Mouse (Mus musculus): Measurements from ENCODE around the gene Krt4. TPM values are rescaled to one million over a fixed set of nuclear protein-coding genes. Genes with fewer than 3 reads are reported as not detected.

Gene Krt4
- total RNA-seq, 1 experiment from 2014 or later: not detected

GRCm38 (mm10) chr15:101892820-101893219 is 31.7 kb downstream of the Krt4 start, which contains the start of gene Krt76:
TSS of gene Krt76 (minus strand) at chr15:101892920.
- DNase-seq: no peak

DNA sequence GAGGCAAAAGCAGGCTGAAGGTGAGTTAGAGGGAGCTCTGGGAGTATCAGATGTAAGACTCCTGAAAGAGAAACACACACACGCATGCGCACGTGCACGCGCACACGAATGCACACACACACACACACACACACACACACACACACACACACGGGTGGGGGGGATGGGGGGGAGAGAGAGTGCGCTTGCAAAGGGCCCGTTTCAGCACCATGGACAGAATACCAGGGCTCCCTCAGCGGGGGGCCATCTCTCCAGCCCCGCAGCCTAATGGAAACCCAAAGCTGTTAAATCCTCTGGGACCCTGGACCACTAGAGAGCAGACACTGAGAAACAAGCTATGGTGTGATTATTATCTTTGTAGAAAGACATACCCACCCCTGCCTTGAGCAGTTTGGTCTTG is 44.8 kb downstream of the Krt4 start:
- DNase-seq: no peak

GRCm38 (mm10) chr15:101878041-101878440 is 46.5 kb downstream of the Krt4 start:
- peak; percentile 27 for DNase-seq

GRCm38 (mm10) chr15:101874383-101874782 is 50.2 kb downstream of the Krt4 start:
- DNase-seq: no peak

GRCm38 (mm10) chr15:101873231-101873630 is 51.3 kb downstream of the Krt4 start:
- no peak for DNase-seq

DNA sequence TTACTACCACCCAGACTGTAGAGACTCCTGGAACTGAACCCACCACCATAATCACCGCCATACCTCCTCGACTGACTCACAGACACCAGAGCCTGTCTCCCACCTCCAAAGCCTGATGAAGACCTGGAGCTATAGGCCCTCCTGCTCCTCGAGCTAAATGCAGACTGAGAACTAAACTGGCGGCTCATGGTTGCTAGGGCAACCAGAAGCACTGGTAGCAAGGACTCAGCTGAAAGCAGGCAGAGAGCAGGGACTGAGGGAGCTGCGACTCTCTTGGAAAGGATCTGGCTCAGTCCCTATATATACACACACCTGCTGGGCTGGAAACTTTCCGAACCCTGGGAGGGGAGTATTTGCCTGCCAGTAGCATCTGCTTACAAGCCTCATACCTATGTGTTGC is 55.1 kb downstream of the Krt4 start, which contains the start of gene Krt77:
Gene Krt77, minus strand, starts transcription at position 275 of the 400 bp plus-strand sequence.
- DNase-seq: no peak

Small RNA genes lying within 50 kb of the gene (microRNA-seq; reads per million reads assigned to microRNA genes)
- gene Gm44356: 0 reads per million in 2 experiments

Other genes starting within 250 kb of the Krt4 start
- not detected in 2 replicates for gene Krt6b, start 244.4 kb downstream of the Krt4 start, total RNA-seq (2021)
- not detected in 2 replicates for gene Krt6a, start 230.4 kb downstream of the Krt4 start, total RNA-seq (2021)
- not detected in 2 replicates for gene Krt5, start 211.8 kb downstream of the Krt4 start, total RNA-seq (2021)
- not detected in 2 replicates for gene Krt71, start 181.6 kb downstream of the Krt4 start, total RNA-seq (2021)
- gene Krt72, start 138.3 kb downstream of the Krt4 start, total RNA-seq (2021): not detected in 2 replicates
- gene Krt73, start 122.4 kb downstream of the Krt4 start, total RNA-seq (2021): not detected in 2 replicates
- not detected in 2 replicates for gene Krt2, start 106.6 kb downstream of the Krt4 start, total RNA-seq (2021)
- 0.15 and 0.48 TPM in 2 replicates for gene Krt1, start 73.9 kb downstream of the Krt4 start, total RNA-seq (2021)
- gene Krt77, start 55.0 kb downstream of the Krt4 start, total RNA-seq (2021): not detected in 2 replicates
- not detected in 2 replicates for gene Krt76, start 31.8 kb downstream of the Krt4 start, total RNA-seq (2021)
- 0.57 and 0.76 TPM in 2 replicates for gene Krt79, start 15.6 kb upstream of the Krt4 start, total RNA-seq (2021)
- gene Krt78, start 29.6 kb upstream of the Krt4 start, total RNA-seq (2021): not detected in 2 replicates
- gene Krt8, start 79.7 kb upstream of the Krt4 start, total RNA-seq (2021): 0.36 and 1.00 TPM in 2 replicates
- gene Krt18, start 103.4 kb upstream of the Krt4 start, total RNA-seq (2021): 1.5 and 1.8 TPM in 2 replicates
- 244 and 270 TPM in 2 replicates for gene Eif4b, start 149.0 kb upstream of the Krt4 start, total RNA-seq (2021)
- gene Tns2, start 175.7 kb upstream of the Krt4 start, total RNA-seq (2021): 75.2 and 78.7 TPM in 2 replicates
- gene Spryd3, start 211.5 kb upstream of the Krt4 start, total RNA-seq (2021): 29.4 and 40.3 TPM in 2 replicates
- 17.1 and 17.2 TPM in 2 replicates for gene Igfbp6, start 219.6 kb upstream of the Krt4 start, total RNA-seq (2021)
- gene Soat2, start 225.8 kb upstream of the Krt4 start, total RNA-seq (2021): 0.55 and 1.2 TPM in 2 replicates

All from adrenal gland, postnatal 25 days (tissue).